Mouse (Mus musculus) T-cell, adult 2 months (primary cell): ENCODE results near the gene Mslnl.
"Not testable (repeated sequence)": the region's sequence is repeated elsewhere in the genome, so short reads cannot be mapped to it uniquely, and the experiment has no call there.

Experiments used
- DNase-seq: peaks from one replicate; pipeline ENCODE4 v3.0.0; 2022; ENCODE audit warnings: low spot score

The Mslnl gene

GRCm38 (mm10) chr17:25735745-25736144 lies at the start of gene Mslnl:
Mslnl (plus strand) TSS chr17:25736042.
- no peak for DNase-seq

DNA sequence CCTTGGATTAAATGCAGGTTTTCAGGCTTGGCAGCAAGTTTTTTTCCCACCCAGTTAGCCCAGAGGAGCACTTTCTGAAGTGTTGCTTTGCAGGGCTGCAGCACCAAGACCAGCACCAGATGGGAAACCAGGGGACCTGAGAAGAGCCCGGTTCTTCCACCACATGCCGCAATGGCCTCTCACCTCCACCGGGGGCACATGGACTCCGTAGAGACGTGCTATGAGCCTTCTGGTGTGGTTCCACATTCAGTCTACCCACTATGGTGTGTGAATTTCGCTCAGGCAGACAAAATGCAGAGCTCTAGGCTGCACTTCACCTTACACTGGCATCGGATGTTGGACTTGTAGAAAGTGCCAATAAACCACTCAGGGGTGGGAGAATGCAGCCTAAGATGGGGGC lies 49.5 kb upstream of the Mslnl start:
- no peak for DNase-seq

DNA sequence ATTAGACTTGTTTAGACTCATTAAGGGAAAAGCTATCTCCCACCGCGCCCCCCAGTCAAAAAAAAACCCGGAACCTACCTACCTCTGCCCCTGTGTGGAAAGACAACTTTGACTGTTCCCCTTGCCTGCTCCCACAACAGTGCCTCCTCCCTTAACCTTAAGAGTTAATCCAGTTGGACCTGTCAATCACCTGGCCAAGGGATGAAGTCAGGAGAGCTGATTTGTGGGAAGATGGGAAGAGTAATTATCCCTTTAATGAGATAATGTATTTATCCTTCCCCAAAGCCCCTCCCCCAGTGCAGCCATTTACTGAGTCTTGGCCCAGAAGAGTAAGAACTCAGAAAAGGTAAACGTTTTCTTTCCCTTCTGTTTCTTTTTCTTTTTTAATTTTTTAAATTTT lies 46.9 kb upstream of the Mslnl start:
- no peak for DNase-seq

DNA sequence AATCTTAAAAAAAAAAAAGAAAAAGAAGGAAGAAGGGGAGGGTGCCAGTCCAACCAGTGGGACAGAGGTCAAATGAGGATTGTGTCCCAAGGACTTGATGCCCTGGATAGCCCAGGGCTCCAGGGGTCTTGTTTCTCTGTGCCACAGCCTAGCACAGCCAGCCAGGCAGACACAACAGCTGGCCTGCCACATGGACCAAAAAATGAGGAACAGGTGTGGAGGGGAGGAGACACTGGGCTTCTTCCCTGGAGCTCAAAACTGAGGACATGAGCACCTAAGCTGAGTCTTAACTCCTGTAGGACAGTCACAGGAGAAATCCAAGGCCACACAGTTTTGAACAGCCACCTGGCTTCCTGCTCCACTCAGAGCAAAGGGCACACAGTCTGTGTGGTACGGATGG lies 39.6 kb upstream of the Mslnl start:
- DNase-seq: no peak

- DNase-seq: peak; percentile 58
Observed at GRCm38 (mm10) chr17:25698446-25698845, 37.4 kb upstream of the Mslnl start.

GRCm38 (mm10) chr17:25700863-25701496 lies 34.9 kb upstream of the Mslnl start:
- no peak for DNase-seq

DNA sequence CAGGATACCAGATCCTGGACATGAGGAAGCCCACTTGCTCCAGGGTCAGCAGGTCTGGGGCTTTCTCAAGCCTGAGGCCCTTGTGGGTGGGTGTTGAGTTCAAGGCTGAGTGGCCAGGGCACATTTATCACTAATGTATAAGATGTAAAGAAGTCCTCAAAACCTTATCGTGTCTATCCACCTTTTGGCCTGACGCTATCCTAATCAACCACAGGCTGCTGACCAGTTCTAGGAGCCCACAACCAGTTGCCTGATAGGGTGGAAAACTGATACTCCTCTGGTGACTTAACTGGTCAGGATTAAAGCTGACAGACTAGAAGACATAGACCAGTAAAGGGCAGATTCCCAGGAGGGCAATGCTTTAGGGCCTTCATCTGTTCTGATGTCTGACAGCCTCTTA lies 25.8 kb upstream of the Mslnl start:
- no peak for DNase-seq

DNA sequence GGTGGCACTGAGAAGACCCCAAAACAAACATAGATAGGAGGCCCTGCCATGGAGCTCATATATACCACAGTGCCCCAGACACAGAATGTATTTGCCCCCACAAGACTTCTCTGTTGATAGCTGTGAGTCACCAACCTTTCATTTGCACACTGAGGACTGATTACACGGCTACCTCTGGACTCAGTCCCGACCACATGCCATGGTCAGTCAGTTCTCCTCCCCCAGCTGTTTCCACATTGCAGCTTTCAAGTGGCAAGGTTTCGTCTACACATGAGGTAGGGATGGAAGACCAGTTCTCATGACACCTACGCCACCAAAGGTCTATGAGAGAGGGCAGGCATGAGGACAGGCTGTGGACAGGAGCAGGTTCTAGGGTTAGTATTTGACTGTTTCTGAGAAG lies 24.7 kb upstream of the Mslnl start:
- DNase-seq: no peak

GRCm38 (mm10) chr17:25715627-25716026 lies 20.2 kb upstream of the Mslnl start:
- DNase-seq: no peak

GRCm38 (mm10) chr17:25716130-25716529 lies 19.7 kb upstream of the Mslnl start:
- no peak for DNase-seq

DNA sequence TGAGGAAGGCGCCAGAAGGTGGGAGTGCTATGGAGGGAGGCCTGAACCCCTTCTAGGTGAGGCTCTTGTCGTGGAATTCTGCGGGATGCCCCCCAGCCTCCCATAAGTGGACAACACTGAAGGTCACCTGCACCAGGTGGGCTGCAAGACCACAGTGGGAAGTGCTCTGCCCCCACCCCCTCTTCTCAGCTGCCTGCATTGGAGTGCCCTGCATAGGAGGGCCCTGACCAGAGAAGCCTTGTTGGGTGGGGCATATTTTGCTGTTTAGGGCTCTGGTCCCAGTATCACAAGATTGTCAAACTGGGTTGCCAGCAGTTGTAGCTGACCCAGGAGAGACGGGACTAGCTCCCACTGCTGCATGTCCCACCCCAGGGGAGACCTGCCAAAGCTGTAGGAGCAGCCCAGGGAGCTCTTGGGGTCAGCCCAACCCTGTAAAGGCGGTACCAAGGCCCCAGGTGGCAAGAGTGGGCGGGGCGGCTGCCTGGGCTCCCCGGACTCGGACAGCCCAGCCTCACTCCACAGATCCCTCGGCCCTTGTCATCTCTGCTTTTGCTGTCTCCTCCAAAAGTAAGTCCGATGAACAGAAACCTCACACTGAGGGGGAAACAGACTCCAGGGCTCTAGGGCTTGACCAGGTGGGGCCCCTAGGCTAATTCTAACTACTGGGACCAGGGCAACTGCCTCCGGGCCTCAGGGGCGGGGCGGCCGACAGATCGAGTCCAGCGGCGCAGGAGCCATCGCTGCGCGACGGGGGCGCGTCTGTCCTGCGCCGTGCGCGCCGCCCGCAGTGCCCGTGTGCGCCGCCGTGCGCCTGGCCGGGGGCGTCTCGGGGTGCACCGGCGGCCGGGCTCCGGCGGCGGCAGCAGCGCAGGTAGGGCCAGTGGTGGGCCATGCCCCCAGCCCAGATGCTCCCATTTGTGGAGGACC lies 18.9 kb upstream of the Mslnl start, which contains the start of gene Gng13:
TSS of gene Gng13 (plus strand) at position 461 of the 927 bp plus-strand sequence.
- DNase-seq: no peak

GRCm38 (mm10) chr17:25717691-25718090 lies 18.2 kb upstream of the Mslnl start:
- no peak for DNase-seq

GRCm38 (mm10) chr17:25721476-25721875 lies 14.4 kb upstream of the Mslnl start:
- DNase-seq: no peak

- no peak for DNase-seq
Observed at GRCm38 (mm10) chr17:25723470-25723869, 12.4 kb upstream of the Mslnl start.

- no peak for DNase-seq
Observed at GRCm38 (mm10) chr17:25723919-25724318, 11.9 kb upstream of the Mslnl start.

GRCm38 (mm10) chr17:25725264-25725663 lies 10.6 kb upstream of the Mslnl start:
- no peak for DNase-seq

GRCm38 (mm10) chr17:25727265-25728008 lies 8.4 kb upstream of the Mslnl start, which contains the start of the genes Chtf18 and Rpusd1:
Chtf18 (minus strand) TSS chr17:25727419.
Rpusd1 (plus strand) TSS chr17:25727670.
- DNase-seq: peak; percentile 98

- DNase-seq: no peak
Observed at GRCm38 (mm10) chr17:25728009-25728270, 7.9 kb upstream of the Mslnl start.

DNA sequence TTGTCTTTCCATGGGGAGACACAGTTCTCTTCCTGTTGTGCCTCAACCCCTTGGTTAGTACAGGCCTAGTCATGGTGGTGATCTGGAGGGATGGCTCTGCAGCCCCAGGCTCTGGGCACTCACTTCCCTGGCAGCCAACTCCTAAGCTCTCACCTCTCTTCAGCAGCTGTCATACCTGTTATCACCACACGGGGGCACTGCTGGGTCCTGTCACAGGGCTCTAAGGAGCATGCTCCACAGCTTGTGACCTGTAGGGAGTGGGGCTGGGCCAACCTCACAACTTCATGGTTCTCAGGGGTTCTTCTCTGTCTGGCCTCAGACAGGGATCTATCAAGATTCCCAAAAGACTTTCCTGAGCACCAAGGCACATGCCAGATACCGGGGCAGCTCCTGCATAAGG lies 3.8 kb upstream of the Mslnl start:
- DNase-seq: peak; percentile 72

DNA sequence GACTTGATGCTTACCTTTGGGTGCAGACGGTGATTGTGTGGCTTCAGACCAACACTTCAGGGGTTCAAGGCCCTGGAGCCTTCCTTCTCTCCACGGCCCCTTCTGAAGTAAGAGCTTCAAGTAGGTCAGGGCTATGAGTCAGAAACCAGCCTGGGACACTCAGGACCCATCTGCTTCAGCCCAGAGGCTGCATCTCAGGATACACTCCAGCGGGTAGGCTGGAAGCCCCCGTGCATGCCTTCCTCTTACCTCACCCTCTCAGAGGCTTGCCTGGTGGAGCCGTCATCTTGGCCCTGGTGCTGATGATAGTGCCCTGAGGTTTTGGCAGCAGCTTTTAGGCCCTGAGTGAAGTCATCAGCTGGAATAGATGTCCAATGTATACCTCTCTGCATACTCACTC lies 596 bp upstream of the Mslnl start:
- DNase-seq: no peak

DNA sequence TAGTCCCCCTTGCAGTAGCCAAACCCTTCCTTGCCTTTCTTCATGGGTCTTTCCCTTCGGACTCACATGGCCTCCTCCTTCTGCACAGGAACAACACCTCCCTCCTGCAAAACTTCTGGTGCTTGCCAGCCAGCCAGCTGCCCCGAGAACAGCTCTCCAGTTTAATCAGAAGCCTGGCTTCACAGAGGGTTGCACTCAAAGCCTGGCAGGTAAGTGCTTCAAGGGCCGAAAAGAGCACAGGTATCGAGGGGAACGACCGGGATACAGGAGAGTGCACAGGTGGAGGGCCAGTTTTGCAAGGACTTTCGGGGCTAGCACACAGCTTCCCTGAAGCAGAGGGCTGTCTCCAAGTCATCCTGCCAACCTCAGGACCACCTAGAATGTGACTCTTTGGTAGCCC lies 3.0 kb downstream of the Mslnl start:
- DNase-seq: no peak

GRCm38 (mm10) chr17:25741471-25741870 lies 5.6 kb downstream of the Mslnl start:
- DNase-seq: not testable (repeated sequence)

DNA sequence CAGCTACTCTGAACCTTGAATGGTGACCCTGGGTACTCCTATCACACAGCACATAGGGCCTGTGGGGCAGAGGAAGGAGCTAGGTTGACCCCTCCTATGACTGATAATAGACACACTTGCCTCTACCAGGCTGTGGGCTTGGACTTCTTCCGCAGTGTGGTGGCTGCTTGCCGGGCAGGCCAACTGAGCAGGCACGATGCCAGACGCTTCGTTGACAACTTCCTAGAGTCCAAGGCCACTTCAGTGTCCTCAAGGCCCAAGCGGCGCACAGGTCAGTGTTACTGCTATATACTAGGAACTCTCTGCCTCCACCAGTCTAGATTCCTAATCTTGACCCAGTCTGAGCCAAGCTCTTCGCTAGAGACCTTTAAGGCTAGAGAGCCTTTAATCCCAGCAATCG lies 8.0 kb downstream of the Mslnl start:
- DNase-seq: no peak
